Mouse (Mus musculus) forebrain, postnatal 0 days (tissue): ENCODE measurements at regions not wholly inside any gene's neighbourhood (a gene's known extent, or its start where the extent isn't known, plus 50 kb on each side); places are given as distances from the start of the nearest gene placed in this dataset.
"Not testable (repeated sequence)": the region's sequence is repeated elsewhere in the genome, so short reads cannot be mapped to it uniquely, and the experiment has no call there.

Experiments
- ATAC-seq: fragments of 200-750 bp; cut with Nextera tagmentation; 2 replicates; pipeline ENCODE4 v1.8.0; 2017; ENCODE audit warnings: mild to moderate bottlenecking, moderate library complexity
- DNase-seq: peaks from one replicate; pipeline ENCODE4 v3.0.0-alpha.2; 2015
- H3K27ac ChIP-seq: fragments of 300-500 bp; sonication (generic); 2 replicates; pipeline ENCODE4 v1.5.1; 2014; ENCODE audit warnings: low read depth, mild to moderate bottlenecking, antibody characterized with exemption, low read length, moderate library complexity, mixed read lengths
- H3K27me3 ChIP-seq: fragments of 300-500 bp; sonication (generic); 2 replicates; pipeline ENCODE4 v1.6.1; 2014; ENCODE audit warnings: mild to moderate bottlenecking, low read length, mixed read lengths; ENCODE audit not compliant: insufficient read depth
- H3K36me3 ChIP-seq: fragments of 300-500 bp; sonication (generic); 2 replicates; pipeline ENCODE4 v1.6.1; 2014; ENCODE audit warnings: mild to moderate bottlenecking, moderate library complexity; ENCODE audit not compliant: insufficient read depth
- H3K4me1 ChIP-seq: fragments of 300-500 bp; sonication (generic); 2 replicates; pipeline ENCODE4 v1.6.1; 2014; ENCODE audit warnings: antibody characterized with exemption; ENCODE audit not compliant: insufficient read depth
- H3K4me2 ChIP-seq: fragments of 300-500 bp; sonication (generic); 2 replicates; pipeline ENCODE4 v1.6.1; 2014; ENCODE audit warnings: low read depth, mild to moderate bottlenecking, moderate library complexity
- H3K4me3 ChIP-seq: fragments of 300-500 bp; sonication (generic); 2 replicates; pipeline ENCODE4 v1.5.1; 2014; ENCODE audit warnings: low read depth, low read length, mixed read lengths
- H3K9ac ChIP-seq: fragments of 300-500 bp; sonication (generic); 2 replicates; pipeline ENCODE4 v1.6.1; 2014; ENCODE audit warnings: mild to moderate bottlenecking
- H3K9me3 ChIP-seq: fragments of 300-500 bp; sonication (generic); 2 replicates; pipeline ENCODE4 v1.6.1; 2016; ENCODE audit warnings: low read length
- CTCF ChIP-seq: sonication (generic); IDR thresholded peaks from 2 replicates; pipeline ENCODE4 v1.5.1; 2016; ENCODE audit warnings: antibody characterized with exemption, control low read depth, low read depth
- WGBS: fragments of 180-500 bp; shearing (Covaris S2); extraction: QIAGEN DNeasy Blood & Tissue Kit; methylation state at CpG from one replicate; pipeline ENCODE4 v1.1.7; 2014; 5-methylcytosine and 5-hydroxymethylcytosine counted together

DNA sequence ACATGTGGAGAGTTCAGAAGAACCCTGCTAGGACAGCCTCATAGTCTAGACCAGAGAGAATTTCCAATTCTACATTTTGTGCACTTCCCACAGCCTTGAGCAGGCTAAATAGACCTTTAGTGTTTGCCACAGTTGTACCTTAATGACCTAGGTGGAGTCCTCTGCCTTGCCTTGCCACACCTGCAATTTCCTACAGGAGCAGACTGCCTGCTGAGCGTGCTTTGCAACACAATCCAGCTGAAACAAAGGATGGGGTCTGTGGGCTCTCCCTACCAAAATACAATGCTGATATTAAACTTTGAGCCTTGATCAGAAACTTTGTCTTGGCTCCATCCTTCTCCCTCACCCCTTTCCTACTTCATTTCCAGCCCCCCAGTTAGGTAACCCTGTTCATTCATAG is 326.0 kb upstream of the Snx7 start:
- no peak overlapping the region for H3K4me2 ChIP-seq
- H3K9ac ChIP-seq, result no peak overlapping the region
- H3K27ac ChIP-seq, result no peak overlapping the region
- no peak for TF ChIP-seq CTCF
- H3K36me3 ChIP-seq, result no peaks in the 10 kb centered on the region
- no peaks in the 10 kb centered on the region for H3K9me3 ChIP-seq
- WGBS, result 47% methylated on average over 1 of the region's 1 CpGs
- H3K27me3 ChIP-seq, result no peaks in the 10 kb centered on the region
- ATAC-seq, result no peak
- DNase-seq, result no peak
- no peak overlapping the region for H3K4me3 ChIP-seq
- no peaks in the 10 kb centered on the region for H3K4me1 ChIP-seq

DNA sequence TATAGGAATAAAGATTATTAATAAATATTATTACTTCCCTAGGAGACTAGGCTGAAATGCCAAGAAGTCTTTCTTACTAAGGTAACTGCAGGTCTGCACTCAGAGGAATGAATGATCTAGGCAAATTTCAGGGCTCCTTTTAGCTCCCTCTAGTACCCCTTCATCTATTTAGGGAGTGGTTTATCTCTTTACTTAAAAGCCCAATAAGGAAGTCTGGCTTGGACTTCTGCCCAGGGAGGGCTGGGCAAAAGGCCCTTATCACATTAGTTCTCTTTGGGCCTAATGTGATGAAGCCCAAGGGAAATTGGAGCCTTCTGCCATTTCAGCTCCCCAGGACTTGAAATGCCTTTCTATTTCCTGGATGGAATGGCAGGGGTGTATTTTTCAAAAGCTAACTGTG is 320.6 kb upstream of the Snx7 start:
- H3K9ac ChIP-seq, result no peak overlapping the region
- no peak for ATAC-seq
- TF ChIP-seq CTCF, result no peak
- DNase-seq, result no peak
- no peaks in the 10 kb centered on the region for H3K9me3 ChIP-seq
- no peak overlapping the region for H3K4me2 ChIP-seq
- H3K27me3 ChIP-seq, result no peaks in the 10 kb centered on the region
- no peak overlapping the region for H3K4me3 ChIP-seq
- no peaks in the 10 kb centered on the region for H3K4me1 ChIP-seq
- no peak overlapping the region for H3K27ac ChIP-seq
- no peaks in the 10 kb centered on the region for H3K36me3 ChIP-seq

DNA sequence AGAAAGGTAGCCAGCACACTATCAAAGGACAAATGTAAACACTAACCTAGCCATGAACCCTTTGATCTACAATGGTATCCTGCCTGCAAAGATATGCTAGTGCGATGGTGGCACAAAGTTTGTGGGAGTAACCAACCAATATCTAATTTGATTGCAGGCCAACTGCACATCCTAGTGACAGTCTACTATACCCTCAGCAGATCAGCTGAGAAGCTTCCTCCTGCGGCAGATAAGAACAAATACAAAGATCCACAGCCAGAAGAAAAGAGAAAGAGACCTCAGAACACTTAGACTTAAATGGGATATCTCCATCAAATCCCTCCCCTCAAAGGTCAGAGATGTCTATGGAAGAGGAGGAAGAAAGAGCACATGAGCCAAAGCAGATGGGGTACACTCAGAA is 308.7 kb upstream of the Snx7 start:
- no peak for ATAC-seq
- Histone ChIP-seq H3K36me3 (no peaks in the 10 kb centered on the region), H3K9me3 (no peaks in the 10 kb centered on the region), H3K4me3 (no peak overlapping the region), H3K9ac (no peak overlapping the region), H3K4me2 (no peak overlapping the region), H3K27me3 (no peaks in the 10 kb centered on the region), H3K4me1 (no peaks in the 10 kb centered on the region), H3K27ac (no peak overlapping the region)
- 98% methylated on average over 2 of the region's 2 CpGs for WGBS
- no peak for DNase-seq
- TF ChIP-seq CTCF, result no peak

DNA sequence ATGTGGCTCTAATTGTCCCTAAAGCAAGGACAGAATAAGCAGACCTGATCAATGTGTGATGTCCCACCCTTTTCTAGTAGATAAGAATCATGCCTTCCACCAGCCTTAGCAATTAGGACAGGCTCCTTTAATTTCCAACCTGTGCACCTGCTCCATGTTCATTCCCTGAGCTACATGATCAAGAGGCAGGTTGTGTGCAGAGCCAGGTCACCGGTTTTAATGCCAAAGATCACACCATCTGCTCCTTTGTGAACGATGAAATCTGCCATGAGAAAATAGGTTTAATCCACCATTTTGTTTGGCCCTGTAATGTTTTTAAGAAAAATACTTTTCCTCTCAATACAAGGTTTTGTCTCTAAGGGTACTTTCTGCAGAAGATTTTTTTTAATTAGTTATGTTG is 294.2 kb upstream of the Snx7 start:
- ATAC-seq, result no peak
- Histone ChIP-seq H3K4me1 (no peaks in the 10 kb centered on the region), H3K27me3 (no peaks in the 10 kb centered on the region), H3K4me2 (no peak overlapping the region), H3K36me3 (no peaks in the 10 kb centered on the region), H3K9me3 (no peaks in the 10 kb centered on the region), H3K9ac (no peak overlapping the region), H3K27ac (no peak overlapping the region), H3K4me3 (no peak overlapping the region)
- WGBS, result 88% methylated on average over 2 of the region's 2 CpGs
- TF ChIP-seq CTCF, result no peak
- no peak for DNase-seq

DNA sequence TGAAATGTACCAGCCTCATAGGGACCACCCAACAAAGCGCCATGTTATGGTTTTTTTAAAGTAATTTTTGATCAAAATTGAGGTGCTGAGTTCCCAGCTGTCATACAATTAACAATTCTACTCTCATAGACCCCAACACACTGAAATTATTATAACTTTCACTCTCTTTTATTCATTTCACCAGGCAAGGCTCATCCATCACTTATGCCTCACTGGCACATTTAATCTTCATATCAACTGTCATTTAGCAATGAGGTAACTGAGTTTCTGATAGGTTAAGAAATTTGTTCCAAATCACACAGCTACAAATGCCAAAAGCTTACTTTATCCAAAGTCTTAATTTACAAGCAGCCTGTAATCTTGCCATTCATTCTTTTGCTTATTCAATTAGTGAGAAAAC is 276.1 kb upstream of the Snx7 start:
- TF ChIP-seq CTCF, result no peak
- ATAC-seq (peak; percentile 68), DNase-seq (peak; percentile 39)

DNA sequence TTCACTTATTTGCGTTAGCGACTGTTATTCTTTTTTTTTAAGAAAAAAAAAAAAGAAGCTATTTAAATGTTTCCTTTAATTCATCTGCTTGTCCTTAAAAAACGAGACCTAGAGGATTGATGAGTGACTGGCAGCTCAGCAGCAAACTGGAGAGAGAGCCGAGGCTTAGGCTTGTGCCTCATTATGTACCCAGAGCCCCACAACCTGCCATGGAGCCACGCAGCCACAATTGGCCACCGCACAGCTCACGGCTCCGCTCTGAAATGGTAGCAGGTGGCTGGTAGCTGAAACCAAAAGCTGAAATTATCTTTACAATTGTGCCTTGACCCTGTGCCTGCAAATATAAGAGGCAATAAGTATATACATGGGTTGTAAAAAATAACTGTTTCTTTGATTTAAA is 273.0 kb upstream of the Snx7 start:
- DNase-seq (peak; percentile 72), ATAC-seq (peak; percentile 84)
- Histone ChIP-seq H3K27ac (peak overlapping the region; percentile 72), H3K9me3 (no peaks in the 10 kb centered on the region), H3K36me3 (no peaks in the 10 kb centered on the region), H3K27me3 (no peaks in the 10 kb centered on the region), H3K9ac (no peak overlapping the region), H3K4me3 (no peak overlapping the region), H3K4me1 (peaks cover 9% of the 10 kb centered on the region; the same call in 1 of the 2 replicates), H3K4me2 (peak overlapping the region; percentile 9; the same call in 1 of the 2 replicates)
- 29% methylated on average over 8 of the region's 8 CpGs for WGBS
- TF ChIP-seq CTCF, result no peak

More for the DNA sequence above, 276.1 kb upstream of the Snx7 start:
- no peak overlapping the region for H3K27ac ChIP-seq
- no peaks in the 10 kb centered on the region for H3K36me3 ChIP-seq
- H3K27me3 ChIP-seq, result no peaks in the 10 kb centered on the region
- no peak overlapping the region for H3K4me3 ChIP-seq
- WGBS, result 77% methylated on average over 1 of the region's 1 CpGs
- H3K9ac ChIP-seq, result no peak overlapping the region
- peaks cover 9% of the 10 kb centered on the region; the same call in 1 of the 2 replicates for H3K4me1 ChIP-seq
- no peak overlapping the region for H3K4me2 ChIP-seq
- H3K9me3 ChIP-seq, result no peaks in the 10 kb centered on the region

DNA sequence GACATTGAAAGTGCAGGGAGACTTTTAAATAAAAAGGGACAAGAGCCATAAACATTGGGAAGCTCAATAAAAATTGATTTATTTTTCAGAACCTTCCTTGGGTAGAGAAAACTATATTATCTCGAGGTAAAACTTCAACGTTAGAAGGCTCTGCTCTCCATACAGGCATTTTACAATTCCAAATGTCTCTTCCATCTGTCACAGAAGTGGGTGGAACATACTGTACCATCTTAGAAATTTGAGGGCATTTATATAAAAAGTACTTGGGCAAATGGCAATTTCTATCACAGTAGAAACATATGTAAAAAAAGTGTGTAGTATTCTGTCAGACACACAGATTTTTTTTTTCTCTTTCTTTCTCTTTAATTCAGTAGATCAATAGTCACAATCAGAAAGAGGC is 271.4 kb upstream of the Snx7 start:
- Histone ChIP-seq H3K9ac (no peak overlapping the region), H3K4me2 (no peak overlapping the region), H3K9me3 (no peaks in the 10 kb centered on the region), H3K4me3 (no peak overlapping the region), H3K27me3 (no peaks in the 10 kb centered on the region), H3K4me1 (peaks cover 9% of the 10 kb centered on the region; the same call in 1 of the 2 replicates), H3K36me3 (no peaks in the 10 kb centered on the region), H3K27ac (0 out of 2 replicates have a peak overlapping the region, but pooled peaks have one; percentile 36)
- 0 out of 2 replicates have a peak, but pooled peaks have one; percentile 30 for ATAC-seq
- 53% methylated on average over 2 of the region's 2 CpGs for WGBS
- no peak for TF ChIP-seq CTCF
- peak; percentile 20 for DNase-seq

DNA sequence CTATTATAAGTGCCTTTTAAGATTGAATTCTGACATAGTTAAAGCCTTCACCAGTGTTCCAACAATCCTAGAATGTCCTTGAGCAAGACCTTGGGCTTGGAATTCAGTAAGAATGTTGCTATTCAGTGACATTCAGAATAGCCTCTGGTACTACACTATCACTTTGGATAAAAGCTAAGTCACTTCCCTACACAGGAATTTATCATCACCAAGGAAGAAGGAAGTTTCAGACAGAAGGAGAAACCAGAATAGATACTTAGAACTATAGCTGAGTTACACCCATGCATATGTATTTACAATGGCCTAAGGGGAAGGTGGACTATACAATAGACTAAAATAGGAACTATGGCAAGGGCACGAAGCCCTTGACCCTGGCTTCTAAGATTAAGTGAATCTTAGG is 259.6 kb upstream of the Snx7 start:
- not testable (repeated sequence) for ATAC-seq

More for the DNA sequence above, 259.6 kb upstream of the Snx7 start:
- H3K36me3 ChIP-seq, H3K4me2 ChIP-seq, H3K4me1 ChIP-seq, H3K9me3 ChIP-seq, H3K27me3 ChIP-seq, H3K9ac ChIP-seq, DNase-seq, H3K4me3 ChIP-seq, H3K27ac ChIP-seq: not testable (repeated sequence)
- WGBS, result 93% methylated on average over 1 of the region's 1 CpGs
